Mouse (Mus musculus): ENCODE measurements around the gene Mtcl1.

DNA sequence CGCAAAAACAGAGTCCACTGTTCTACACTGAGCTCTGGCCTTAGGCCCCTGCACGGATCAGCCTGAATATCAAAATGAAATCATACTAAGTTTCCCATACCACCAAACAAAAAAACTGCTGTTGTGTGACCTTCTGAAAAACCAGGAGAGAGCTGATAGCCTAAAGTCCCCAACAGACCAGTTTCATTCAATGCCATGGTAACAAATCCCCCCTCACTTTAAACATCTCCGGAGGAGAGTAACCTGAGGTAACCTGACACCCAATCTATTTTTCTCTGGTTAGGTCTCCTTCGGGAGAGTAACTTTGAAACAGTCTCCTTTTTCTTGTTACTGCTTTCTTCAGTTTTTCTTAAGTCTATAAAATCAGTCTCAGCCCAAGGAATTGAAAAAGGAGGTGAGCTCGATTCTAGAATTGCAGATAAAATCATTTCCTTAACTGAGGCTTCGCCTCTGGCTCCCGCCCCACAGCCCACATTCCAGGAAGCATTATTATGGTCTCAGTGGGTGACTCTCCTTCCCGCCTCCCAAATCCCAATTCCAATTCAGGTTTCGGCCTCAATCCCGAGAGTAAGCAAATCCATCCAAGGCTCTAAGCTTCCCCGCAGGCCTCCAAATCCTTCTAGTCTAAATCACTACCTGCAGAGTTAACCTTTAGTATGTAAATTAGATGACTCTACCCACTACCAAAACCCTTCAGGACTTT is 10.3 kb downstream of the Mtcl1 start:
- TF ChIP-seq POLR2A (IDR thresholded peaks at IDR 0.05; ENCODE audit: low read depth, low read length) (no peak), CTCF (conservative IDR thresholded peaks at IDR 0.05 in 1 of 2, IDR thresholded peaks at IDR 0.05 in 1 of 2; ENCODE audit: low read depth in 2 of 2, low read length in 2 of 2) (no peak), ZNF384 (IDR thresholded peaks at IDR 0.05; ENCODE audit: low read depth, low read length) (no peak), KAT2A (IDR thresholded peaks at IDR 0.05; ENCODE audit: insufficient replicate concordance, low read length) (no peak), MAZ (IDR thresholded peaks at IDR 0.05; ENCODE audit: low read depth, low read length) (no peak), MYC (IDR thresholded peaks at IDR 0.05; ENCODE audit: low read depth, low read length) (no peak), RCOR1 (conservative IDR thresholded peaks at IDR 0.05; ENCODE audit: low read depth, low read length) (no peak), SIN3A (IDR thresholded peaks at IDR 0.05; ENCODE audit: low read length) (no peak), EP300 (IDR thresholded peaks at IDR 0.05; ENCODE audit: low read length) (no peak), TBP (conservative IDR thresholded peaks at IDR 0.05; ENCODE audit: low read depth, low read length) (no peak), RAD21 (IDR thresholded peaks at IDR 0.05; ENCODE audit: low read depth, low read length) (no peak), MXI1 (IDR thresholded peaks at IDR 0.05; ENCODE audit: low read depth, low read length) (no peak), HCFC1 (IDR thresholded peaks at IDR 0.05; ENCODE audit: low read depth, low read length) (no peak), POLR2AphosphoS2 (IDR thresholded peaks at IDR 0.05; ENCODE audit: low read depth, low read length) (no peak)

Measured in CH12.LX (cell line).